8 mouse cellular contexts compared by ENCODE assay signal in genomic region chr7:31041662-31042315, GRCm38 (mm10). TPM values are rescaled to one million over a fixed set of nuclear protein-coding genes. Genes with fewer than 3 reads are reported as not detected.
DNase-seq lines count a peak whose midpoint lies in the region; ATAC-seq and TF ChIP-seq lines count a peak whose summit lies in the region.

No protein-coding gene starts in this region.

- H3K9ac ChIP-seq in hindbrain, embryonic 16.5 days (ENCODE audit: low read depth, low read length), result peak overlapping the region; percentile 33
- H3K9ac ChIP-seq in liver, embryonic 15.5 days, result no peak overlapping the region

- no peaks in the 10 kb centered on the region for H3K36me3 ChIP-seq in hindbrain, embryonic 16.5 days (ENCODE audit: control insufficient read depth, insufficient read depth, low read length)
- H3K36me3 ChIP-seq in liver, embryonic 15.5 days (replicated peaks), result no peaks in the 10 kb centered on the region

- intact Hi-C loops in gastrocnemius, adult 2 months (cut with DNase I), result loop anchor here (5.0 kb wide), 1 partner anchor 69 kb away; the partner anchor contains the start of genes Fam187b and Lsr

- H3K27me3 ChIP-seq in hindbrain, embryonic 16.5 days (replicated peaks; ENCODE audit: control insufficient read depth, insufficient read depth, low read length), result peaks cover 33% of the 10 kb centered on the region
- H3K27me3 ChIP-seq in liver, embryonic 15.5 days, result peaks cover 30% of the 10 kb centered on the region

- DNase-seq in urinary bladder, postnatal 25 days (ENCODE audit: low spot score), result peak; percentile 52
- no peak for DNase-seq in urinary bladder, adult 2 months (ENCODE audit: low spot score)
- DNase-seq in gastrocnemius, adult 2 months, result peak; percentile 69
- DNase-seq in natural killer cell, adult 2 months (ENCODE audit: low spot score in 2 of 2), result peak; percentile 73 to 74
- DNase-seq in cerebellum, adult 9-11 months, result no peak
- DNase-seq in cerebellum, adult 11 months, result no peak

- H3K4me1 ChIP-seq in hindbrain, embryonic 16.5 days (ENCODE audit: control insufficient read depth, insufficient read depth, low read depth, low read length), result no peaks in the 10 kb centered on the region
- 0 out of 2 replicates have a peak, but pooled peaks cover 4% of the 10 kb centered on the region for H3K4me1 ChIP-seq in liver, embryonic 15.5 days (replicated peaks)

- no peak for ATAC-seq in hindbrain, embryonic 16.5 days
- ATAC-seq in liver, embryonic 15.5 days (ENCODE audit: insufficient read depth), result peak; percentile 37; the same call in 1 of the 2 replicates

- peak overlapping the region; percentile 41 for H3K4me2 ChIP-seq in hindbrain, embryonic 16.5 days (ENCODE audit: low read length)
- H3K4me2 ChIP-seq in liver, embryonic 15.5 days, result peak overlapping the region; percentile 52

- TF ChIP-seq CTCF in gastrocnemius, adult 2 months (IDR thresholded peaks at IDR 0.05), result no peak

- no peaks in the 10 kb centered on the region for H3K9me3 ChIP-seq in hindbrain, embryonic 16.5 days (ENCODE audit: control insufficient read depth, low read length)
- H3K9me3 ChIP-seq in liver, embryonic 15.5 days (replicated peaks), result no peaks in the 10 kb centered on the region

- 5% methylated on average over 27 of the region's 28 CpGs for WGBS in hindbrain, embryonic 16.5 days
- WGBS in liver, embryonic 15.5 days (ENCODE audit: insufficient replicate concordance), result 2% methylated on average over 28 of the region's 28 CpGs

- H3K4me3 ChIP-seq in gastrocnemius, adult 2 months, result peak overlapping the region; percentile 75
- H3K4me3 ChIP-seq in hindbrain, embryonic 16.5 days (ENCODE audit: low read length), result peak overlapping the region; percentile 19
- H3K4me3 ChIP-seq in liver, embryonic 15.5 days (replicated peaks), result peak overlapping the region; percentile 43

- H3K27ac ChIP-seq in gastrocnemius, adult 2 months, result peak overlapping the region; percentile 83
- H3K27ac ChIP-seq in hindbrain, embryonic 16.5 days (ENCODE audit: low read depth, low read length), result no peak overlapping the region
- no peak overlapping the region; the same call in 1 of the 2 replicates for H3K27ac ChIP-seq in liver, embryonic 15.5 days (replicated peaks)

RNA-seq across cellular contexts. Expression of gene Fxyd5, which starts 0.5 kb away (rescaled TPM):
- polyA plus RNA-seq in urinary bladder, adult 2 months (2012; rRNA removed), result 103 and 107 TPM in 2 replicates
- total RNA-seq in gastrocnemius, adult 2 months (2021), result 10 to 100 TPM in 1 of 2 experiments, 1 to 10 TPM in 1; 8.3 to 13.8 TPM
- 24.4 and 32.9 TPM in 2 replicates for polyA plus RNA-seq in hindbrain, embryonic 16.5 days (2015; fragmentation: Nextera tagmentation; extraction: Ambion mirVana)
- 19.8 and 22.4 TPM in 2 replicates for polyA plus RNA-seq in liver, embryonic 15.5 days (2015; fragmentation: Nextera tagmentation; extraction: Ambion mirVana)

RNA-seq across cellular contexts. Expression of gene Fxyd7, which starts 9.5 kb away (rescaled TPM):
- polyA plus RNA-seq in urinary bladder, adult 2 months (2012; rRNA removed), result 7.4 and 10.7 TPM in 2 replicates
- total RNA-seq in gastrocnemius, adult 2 months (2021), result 1 to 10 TPM; 1.4 to 1.6 TPM
- 324 and 417 TPM in 2 replicates for polyA plus RNA-seq in hindbrain, embryonic 16.5 days (2015; fragmentation: Nextera tagmentation; extraction: Ambion mirVana)
- 0.17 and 0.26 TPM in 2 replicates for polyA plus RNA-seq in liver, embryonic 15.5 days (2015; fragmentation: Nextera tagmentation; extraction: Ambion mirVana)

RNA-seq across cellular contexts. Expression of gene Fxyd1, which starts 15.2 kb away (rescaled TPM):
- polyA plus RNA-seq in urinary bladder, adult 2 months (2012; rRNA removed), result 494 and 552 TPM in 2 replicates
- total RNA-seq in gastrocnemius, adult 2 months (2021), result 1,000 to 10,000 TPM in 1 of 2 experiments, 100 to 1,000 TPM in 1; 944 to 1,010 TPM
- 69.4 and 89.9 TPM in 2 replicates for polyA plus RNA-seq in hindbrain, embryonic 16.5 days (2015; fragmentation: Nextera tagmentation; extraction: Ambion mirVana)
- polyA plus RNA-seq in liver, embryonic 15.5 days (2015; fragmentation: Nextera tagmentation; extraction: Ambion mirVana), result 88.6 and 99.1 TPM in 2 replicates

RNA-seq across cellular contexts. Expression of gene Lgi4, which starts 17.4 kb away (rescaled TPM):
- 16.0 and 17.8 TPM in 2 replicates for polyA plus RNA-seq in urinary bladder, adult 2 months (2012; rRNA removed)
- total RNA-seq in gastrocnemius, adult 2 months (2021), result 1 to 10 TPM; 2.4 to 3.3 TPM
- 0.50 and 0.65 TPM in 2 replicates for polyA plus RNA-seq in hindbrain, embryonic 16.5 days (2015; fragmentation: Nextera tagmentation; extraction: Ambion mirVana)
- 0.03 TPM in 1 of 2 replicates, not detected in the other for polyA plus RNA-seq in liver, embryonic 15.5 days (2015; fragmentation: Nextera tagmentation; extraction: Ambion mirVana)

RNA-seq across cellular contexts. Expression of gene Fxyd3, which starts 34.7 kb away (rescaled TPM):
- polyA plus RNA-seq in urinary bladder, adult 2 months (2012; rRNA removed), result 445 and 558 TPM in 2 replicates
- total RNA-seq in gastrocnemius, adult 2 months (2021), result 1 to 10 TPM; 1.2 to 1.4 TPM
- 0.43 and 0.95 TPM in 2 replicates for polyA plus RNA-seq in hindbrain, embryonic 16.5 days (2015; fragmentation: Nextera tagmentation; extraction: Ambion mirVana)
- polyA plus RNA-seq in liver, embryonic 15.5 days (2015; fragmentation: Nextera tagmentation; extraction: Ambion mirVana), result 0.35 and 0.92 TPM in 2 replicates

Comparison
In these comparisons a context has a peak if more than half of its experiments do, and no peak if none do; other contexts are left out.
1. DNase-seq: peak in urinary bladder, postnatal 25 days (single experiment), gastrocnemius, adult 2 months (single experiment) and natural killer cell, adult 2 months (2 of 2); none in urinary bladder, adult 2 months (single experiment), cerebellum, adult 9-11 months (single experiment) and cerebellum, adult 11 months (single experiment).
2. H3K4me3 ChIP-seq: peak in every context shown above with its lines; median percentile 75 in gastrocnemius, adult 2 months; 43 in liver, embryonic 15.5 days; 19 in hindbrain, embryonic 16.5 days.
3. RNA of gene Fxyd7, which starts 9.5 kb away (polyA plus RNA-seq): 324 to 417 TPM in hindbrain, embryonic 16.5 days; 7.4 to 10.7 TPM in urinary bladder, adult 2 months and 0.17 to 0.26 TPM in liver, embryonic 15.5 days; every median in the first group is over 10 times any median in the second.